Mouse (Mus musculus) spleen, adult 2 months (tissue): ENCODE data around the gene Ranbp3l. TPM values are rescaled to one million over a fixed set of nuclear protein-coding genes. Genes with fewer than 3 reads are reported as not detected.
"Not testable (repeated sequence)": the region's sequence is repeated elsewhere in the genome, so short reads cannot be mapped to it uniquely, and the experiment has no call there.

Source experiments
- DNase-seq, 2 experiments: peaks; one replicate each; pipeline versions ENCODE4 v3.0.0 to v3.0.0-alpha.2; 2012 to 2021; ENCODE audit warnings: low spot score in 2 of 2, low read depth in 1 of 2
- H3K27ac ChIP-seq: fragments of 200-500 bp; 2 replicates; pipeline ENCODE4 v1.5.1; 2012; ENCODE audit warnings: low read length, inconsistent platforms; ENCODE audit not compliant: insufficient read depth
- H3K27me3 ChIP-seq: fragments of 200-500 bp; 2 replicates; pipeline ENCODE4 v1.6.1; 2012; ENCODE audit warnings: mild to moderate bottlenecking, moderate library complexity, low read length, inconsistent platforms; ENCODE audit not compliant: control insufficient read depth, insufficient read depth
- H3K36me3 ChIP-seq: fragments of 200-500 bp; 2 replicates; pipeline ENCODE4 v1.6.1; 2012; ENCODE audit warnings: mild to moderate bottlenecking, low read length, inconsistent platforms; ENCODE audit not compliant: control insufficient read depth, insufficient read depth
- H3K4me1 ChIP-seq: fragments of 200-500 bp; 2 replicates; pipeline ENCODE4 v1.6.1; 2011; ENCODE audit warnings: inconsistent platforms; ENCODE audit not compliant: control insufficient read depth, insufficient read depth, insufficient read length
- H3K4me3 ChIP-seq: fragments of 200-500 bp; 2 replicates; pipeline ENCODE4 v1.5.1; 2011; ENCODE audit warnings: mild to moderate bottlenecking, inconsistent platforms; ENCODE audit not compliant: insufficient read depth, insufficient read length; ENCODE audit errors: extremely low read depth
- CTCF ChIP-seq: fragments of 200-500 bp; IDR thresholded peaks from 2 replicates; pipeline ENCODE4 v1.5.1; 2011; ENCODE audit warnings: mild to moderate bottlenecking, inconsistent platforms; ENCODE audit not compliant: insufficient read depth, insufficient read length, insufficient replicate concordance; ENCODE audit errors: extremely low read depth
- POLR2A ChIP-seq: fragments of 200-500 bp; IDR thresholded peaks from 2 replicates; pipeline ENCODE4 v1.6.1; 2011; ENCODE audit warnings: low read depth, low read length, inconsistent platforms
- WGBS: fragments of 180-500 bp; shearing (Covaris S2); methylation state at CpG from one replicate; pipeline ENCODE4 v1.1.7; 2018; 5-methylcytosine and 5-hydroxymethylcytosine counted together
- polyA plus RNA-seq: library from polyadenylated mRNA; depleted of rRNA; stranded (reverse); fragments of >200 nt; gene quantifications from 2 replicates; pipeline ENCODE4 v1.2.3, GENCODE M21; 2012

The Ranbp3l gene
- polyA plus RNA-seq, 1 experiment = 0.07 TPM

GRCm38 (mm10) chr15:9009196-9009595 lies 41.4 kb downstream of the Ranbp3l start:
- no peak for DNase-seq
- Histone ChIP-seq H3K4me3 (no peak overlapping the region), H3K36me3 (no peaks in the 10 kb centered on the region), H3K4me1 (no peaks in the 10 kb centered on the region), H3K27me3 (no peaks in the 10 kb centered on the region), H3K27ac (no peak overlapping the region)
- no peak for TF ChIP-seq POLR2A
- no peak for TF ChIP-seq CTCF
- 83% methylated on average over 6 of the region's 6 CpGs for WGBS

- no peaks in the 10 kb centered on the region for H3K4me1 ChIP-seq
- no peaks in the 10 kb centered on the region for H3K36me3 ChIP-seq
- TF ChIP-seq CTCF (no peak), POLR2A (no peak)
- no peak overlapping the region for H3K27ac ChIP-seq
- WGBS = 40% methylated on average over 2 of the region's 2 CpGs
- H3K27me3 ChIP-seq = no peaks in the 10 kb centered on the region
- no peak overlapping the region for H3K4me3 ChIP-seq
- DNase-seq = no peak
These were observed 46.8 kb downstream of the Ranbp3l start for GRCm38 (mm10) chr15:9014541-9014940.

- not testable (repeated sequence) for DNase-seq, H3K36me3 ChIP-seq, H3K27ac ChIP-seq, H3K4me3 ChIP-seq, H3K27me3 ChIP-seq, H3K4me1 ChIP-seq
- 86% methylated on average over 6 of the region's 6 CpGs for WGBS
These were observed 47.7 kb downstream of the Ranbp3l start for GRCm38 (mm10) chr15:9015496-9015895.

- Histone ChIP-seq H3K27me3 (no peaks in the 10 kb centered on the region), H3K4me1 (no peaks in the 10 kb centered on the region), H3K4me3 (no peak overlapping the region), H3K36me3 (no peaks in the 10 kb centered on the region), H3K27ac (no peak overlapping the region)
- no peak for DNase-seq
- TF ChIP-seq CTCF (no peak), POLR2A (no peak)
These were observed 88.0 kb downstream of the Ranbp3l start for GRCm38 (mm10) chr15:9055704-9056103.

GRCm38 (mm10) chr15:9059856-9060255 lies 92.1 kb downstream of the Ranbp3l start:
- Histone ChIP-seq H3K36me3 (no peaks in the 10 kb centered on the region), H3K4me1 (no peaks in the 10 kb centered on the region), H3K27me3 (no peaks in the 10 kb centered on the region), H3K4me3 (no peak overlapping the region), H3K27ac (no peak overlapping the region)
- TF ChIP-seq CTCF (no peak), POLR2A (no peak)
- DNase-seq = no peak
- WGBS = 83% methylated on average over 2 of the region's 2 CpGs

GRCm38 (mm10) chr15:9061150-9061882 lies 93.6 kb downstream of the Ranbp3l start:
- TF ChIP-seq CTCF (no peak), POLR2A (no peak)
- Histone ChIP-seq H3K4me1 (no peaks in the 10 kb centered on the region), H3K27ac (no peak overlapping the region), H3K27me3 (no peaks in the 10 kb centered on the region), H3K4me3 (no peak overlapping the region), H3K36me3 (no peaks in the 10 kb centered on the region)
- 95% methylated on average over 7 of the region's 7 CpGs for WGBS
- DNase-seq = no peak

GRCm38 (mm10) chr15:9068881-9069280 lies 101.1 kb downstream of the Ranbp3l start:
- H3K27ac ChIP-seq = no peak overlapping the region
- no peaks in the 10 kb centered on the region for H3K4me1 ChIP-seq
- no peak overlapping the region for H3K4me3 ChIP-seq
- no peak for TF ChIP-seq POLR2A
- TF ChIP-seq CTCF = no peak
- no peaks in the 10 kb centered on the region for H3K36me3 ChIP-seq
- no peaks in the 10 kb centered on the region for H3K27me3 ChIP-seq
- DNase-seq = no peak
- WGBS = 88% methylated on average over 4 of the region's 4 CpGs
